Mouse (Mus musculus) megakaryocyte, embryonic 14.5 days (primary cell): ENCODE measurements around the gene Dlst. TPM values are rescaled to one million over a fixed set of nuclear protein-coding genes. Genes with fewer than 3 reads are reported as not detected.
"Not testable (repeated sequence)": the region's sequence is repeated elsewhere in the genome, so short reads cannot be mapped to it uniquely, and the experiment has no call there.

Experiments
- H3K27me3 ChIP-seq: replicated peaks from 2 replicates; pipeline ENCODE3; 2012; ENCODE audit warnings: inconsistent platforms
- H3K36me3 ChIP-seq: replicated peaks from 2 replicates; pipeline ENCODE3; 2012; ENCODE audit warnings: low read length, inconsistent platforms, mixed read lengths
- H3K4me1 ChIP-seq: 2 replicates; pipeline ENCODE4 v1.6.1; 2012; ENCODE audit warnings: inconsistent platforms
- H3K4me3 ChIP-seq: replicated peaks from 2 replicates; pipeline ENCODE3; 2012; ENCODE audit warnings: moderate library complexity, mild to moderate bottlenecking, inconsistent platforms
- H3K9me3 ChIP-seq: 2 replicates; pipeline ENCODE4 v1.6.1; 2012; ENCODE audit warnings: inconsistent platforms
- FLI1 ChIP-seq: IDR thresholded peaks from 2 replicates; pipeline ENCODE4 v1.6.1; 2012; ENCODE audit warnings: low read length, inconsistent platforms, mixed read lengths
- GATA1 ChIP-seq: IDR thresholded peaks from 3 replicates; pipeline ENCODE4 v1.6.1; 2012; ENCODE audit warnings: mixed read lengths, low read length, inconsistent platforms, borderline replicate concordance
- polyA plus RNA-seq: library from polyadenylated mRNA; stranded (reverse); fragments of >175 nt; gene quantifications from 2 replicates; pipeline ENCODE4 v1.2.3, GENCODE M21; 2012; ENCODE audit warnings: low replicate concordance; ENCODE audit not compliant: insufficient read depth

Dlst gene
- polyA plus RNA-seq, 1 experiment: 187 TPM

GRCm38 (mm10) chr12:85129426-85129978, 18.9 kb downstream of the Dlst start:
- peaks cover 93% of the 10 kb centered on the region for H3K36me3 ChIP-seq
- H3K4me1 ChIP-seq: peaks cover 39% of the 10 kb centered on the region
- no peaks in the 10 kb centered on the region for H3K27me3 ChIP-seq
- no peaks in the 10 kb centered on the region for H3K9me3 ChIP-seq
- TF ChIP-seq GATA1 (no peak), FLI1 (no peak)
- no peak overlapping the region for H3K4me3 ChIP-seq

- Histone ChIP-seq H3K4me1 (peaks cover 38% of the 10 kb centered on the region), H3K36me3 (peaks cover 96% of the 10 kb centered on the region), H3K9me3 (no peaks in the 10 kb centered on the region), H3K27me3 (no peaks in the 10 kb centered on the region), H3K4me3 (no peak overlapping the region)
- TF ChIP-seq FLI1 (no peak), GATA1 (no peak)
These were observed 20.7 kb downstream of the Dlst start for GRCm38 (mm10) chr12:85131361-85131760.

- H3K9me3 ChIP-seq: no peaks in the 10 kb centered on the region
- peaks cover 23% of the 10 kb centered on the region for H3K4me1 ChIP-seq
- no peak for TF ChIP-seq GATA1
- TF ChIP-seq FLI1: no peak
- H3K36me3 ChIP-seq: peaks cover 71% of the 10 kb centered on the region
- H3K4me3 ChIP-seq: no peak overlapping the region
- peaks cover 11% of the 10 kb centered on the region for H3K27me3 ChIP-seq
These were observed 23.6 kb downstream of the Dlst start for GRCm38 (mm10) chr12:85134043-85134794.

- H3K4me1 ChIP-seq: peaks cover 35% of the 10 kb centered on the region
- H3K27me3 ChIP-seq: peaks cover 17% of the 10 kb centered on the region
- no peak overlapping the region for H3K4me3 ChIP-seq
- H3K36me3 ChIP-seq: peaks cover 55% of the 10 kb centered on the region
- TF ChIP-seq FLI1: no peak
- TF ChIP-seq GATA1: no peak
- H3K9me3 ChIP-seq: no peaks in the 10 kb centered on the region
These were observed 25.2 kb downstream of the Dlst start for GRCm38 (mm10) chr12:85135513-85136470.

GRCm38 (mm10) chr12:85136627-85137026, 26.0 kb downstream of the Dlst start:
- Histone ChIP-seq H3K36me3 (peaks cover 47% of the 10 kb centered on the region), H3K27me3 (peaks cover 23% of the 10 kb centered on the region), H3K4me1 (peaks cover 33% of the 10 kb centered on the region), H3K4me3 (no peak overlapping the region), H3K9me3 (no peaks in the 10 kb centered on the region)
- no peak for TF ChIP-seq GATA1
- no peak for TF ChIP-seq FLI1

- TF ChIP-seq GATA1 (no peak), FLI1 (no peak)
- peaks cover 13% of the 10 kb centered on the region for H3K36me3 ChIP-seq
- 0 out of 2 replicates have a peak, but pooled peaks cover 3% of the 10 kb centered on the region for H3K9me3 ChIP-seq
- peaks cover 35% of the 10 kb centered on the region for H3K27me3 ChIP-seq
- peak overlapping the region; percentile 87 for H3K4me3 ChIP-seq
- H3K4me1 ChIP-seq: peaks cover 21% of the 10 kb centered on the region
These were observed 29.5 kb downstream of the Dlst start for GRCm38 (mm10) chr12:85140036-85140701.

- Histone ChIP-seq H3K27me3 (peaks cover 41% of the 10 kb centered on the region), H3K36me3 (peaks cover 4% of the 10 kb centered on the region), H3K4me1 (peaks cover 20% of the 10 kb centered on the region), H3K4me3 (no peak overlapping the region), H3K9me3 (0 out of 2 replicates have a peak, but pooled peaks cover 3% of the 10 kb centered on the region)
- TF ChIP-seq GATA1 (no peak), FLI1 (no peak)
These were observed 30.5 kb downstream of the Dlst start for GRCm38 (mm10) chr12:85141096-85141495.

- 0 out of 2 replicates have a peak, but pooled peaks cover 3% of the 10 kb centered on the region for H3K9me3 ChIP-seq
- no peak overlapping the region for H3K4me3 ChIP-seq
- peaks cover 32% of the 10 kb centered on the region for H3K4me1 ChIP-seq
- no peaks in the 10 kb centered on the region for H3K36me3 ChIP-seq
- peaks cover 57% of the 10 kb centered on the region for H3K27me3 ChIP-seq
- TF ChIP-seq FLI1: no peak
- no peak for TF ChIP-seq GATA1
These were observed 32.2 kb downstream of the Dlst start for GRCm38 (mm10) chr12:85142803-85143202.

- H3K4me1 ChIP-seq: peaks cover 32% of the 10 kb centered on the region
- not testable (repeated sequence) for H3K4me3 ChIP-seq, H3K36me3 ChIP-seq, H3K9me3 ChIP-seq
- peaks cover 54% of the 10 kb centered on the region for H3K27me3 ChIP-seq
These were observed 33.6 kb downstream of the Dlst start for GRCm38 (mm10) chr12:85144276-85144675.
